In the genomic region with DNA sequence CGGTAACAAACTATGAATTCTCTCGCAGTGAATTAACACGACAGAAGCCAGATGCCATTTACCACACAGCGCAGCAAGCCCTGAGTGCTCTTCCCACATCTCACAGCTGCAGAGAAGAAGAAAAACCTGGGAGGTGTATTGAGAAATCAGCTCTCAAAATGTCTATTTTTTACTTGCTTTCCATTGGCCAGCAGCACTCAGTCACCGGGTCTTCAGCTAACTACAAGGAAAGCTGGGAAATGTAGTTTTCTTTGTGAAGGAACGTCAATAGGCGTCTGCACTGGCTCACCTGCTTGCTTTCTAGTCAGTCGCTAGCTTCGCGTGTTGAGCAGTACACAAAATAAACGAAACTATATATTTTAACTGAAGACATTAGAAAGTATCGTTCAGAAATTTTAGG, we compare ENCODE assay signal across 11 mouse cellular contexts. TPM values are rescaled to one million over a fixed set of nuclear protein-coding genes. Genes with fewer than 3 reads are reported as not detected.
DNase-seq lines count a peak whose midpoint lies in the region; ATAC-seq and TF ChIP-seq lines count a peak whose summit lies in the region.
"Had no signal": no experiment of that assay in that cellular context is flagged by ENCODE, and none has a peak within 500 bp of the region (broad histone marks: within the 10 kb centered on the region; RNA-seq: fewer than 3 reads in every experiment).

No protein-coding gene starts in this region.

- peak; percentile 45 for DNase-seq in layer of hippocampus, adult 9-11 months
- DNase-seq in layer of hippocampus, postnatal 10 days (ENCODE audit: low spot score in 2 of 2) = no peak
- no peak for DNase-seq in testis, postnatal 14 days (ENCODE audit: low spot score)
- DNase-seq in adrenal gland, adult 8-10 months = no peak
- no peak for DNase-seq in adipocyte (ENCODE audit: low spot score)
- DNase-seq: cerebellum, postnatal 36 days; kidney, adult 8-10 months had no signal

- no peak overlapping the region for H3K27ac ChIP-seq in hindbrain, embryonic 15.5 days (replicated peaks)
- no peak overlapping the region for H3K27ac ChIP-seq in olfactory bulb, adult 2 months (ENCODE audit: insufficient read depth, low read depth, low read length)

- H3K9me3 ChIP-seq in hindbrain, embryonic 15.5 days = no peaks in the 10 kb centered on the region

- H3K4me1 ChIP-seq in hindbrain, embryonic 15.5 days (replicated peaks) = no peaks in the 10 kb centered on the region; the same call in 1 of the 2 replicates
- H3K4me1 ChIP-seq in olfactory bulb, adult 2 months (ENCODE audit: control insufficient read depth, insufficient read depth, low read length) = peaks cover 6% of the 10 kb centered on the region
- H3K4me1 ChIP-seq: megakaryocyte, embryonic 14.5 days had no signal

- no peak overlapping the region for H3K4me2 ChIP-seq in hindbrain, embryonic 15.5 days

- no peaks in the 10 kb centered on the region for H3K27me3 ChIP-seq in hindbrain, embryonic 15.5 days
- H3K27me3 ChIP-seq: megakaryocyte, embryonic 14.5 days had no signal

- no peak overlapping the region for H3K4me3 ChIP-seq in hindbrain, embryonic 15.5 days
- peak overlapping the region; percentile 35; the same call in 1 of the 2 replicates for H3K4me3 ChIP-seq in olfactory bulb, adult 2 months (ENCODE audit: insufficient read depth, low read depth, low read length)
- H3K4me3 ChIP-seq: megakaryocyte, embryonic 14.5 days had no signal

- 73% methylated on average over 12 of the region's 12 CpGs for WGBS in hindbrain, embryonic 15.5 days
- WGBS in olfactory bulb, adult 2 months = 52% methylated on average over 12 of the region's 12 CpGs

- H3K36me3 ChIP-seq in hindbrain, embryonic 15.5 days = no peaks in the 10 kb centered on the region

- TF ChIP-seq POLR2A in olfactory bulb, adult 2 months (IDR thresholded peaks at IDR 0.05; ENCODE audit: insufficient read depth, low read depth, low read length) = no peak

- H3K9ac ChIP-seq in hindbrain, embryonic 15.5 days = no peak overlapping the region

- no peak for TF ChIP-seq CTCF in olfactory bulb, adult 2 months (IDR thresholded peaks at IDR 0.05; ENCODE audit: insufficient read depth, low read depth, low read length)

- 0 out of 2 replicates have a peak, but pooled peaks have one; percentile 15 for ATAC-seq in common myeloid progenitor, adult 5-6 weeks (replicated peaks; ENCODE audit: low read depth, poor library complexity, severe bottlenecking)
- ATAC-seq in hindbrain, embryonic 15.5 days (ENCODE audit: low FRiP score, low read depth) = peak; percentile 84

RNA-seq across cellular contexts. Expression of a gene that starts 37.1 kb away (rescaled TPM):
- 1 to 10 TPM; 1.3 TPM for total RNA-seq in layer of hippocampus, postnatal 10 days (2021)
- total RNA-seq in common myeloid progenitor, adult 5-6 weeks (2017) = not detected in 2 replicates
- 3.4 and 4.0 TPM in 2 replicates for polyA plus RNA-seq in hindbrain, embryonic 15.5 days (2015; fragmentation: Nextera tagmentation; extraction: Ambion mirVana)
- polyA plus RNA-seq in olfactory bulb, adult 2 months (2012; ENCODE audit: insufficient read depth, insufficient read length, low replicate concordance, missing spikeins) = not detected in 2 replicates
- total RNA-seq in adrenal gland, adult 8-10 months (2022) = under 1 TPM in 2 of 4 experiments, not detected in 2; 0.45 to 0.65 TPM
